Mouse (Mus musculus) MEL (cell line): ENCODE data around the gene Rhox10. TPM values are rescaled to one million over a fixed set of nuclear protein-coding genes. Genes with fewer than 3 reads are reported as not detected.

Experiments
- DNase-seq: peaks from one replicate; pipeline ENCODE4 v3.0.0; 2011; ENCODE audit warnings: low read depth, low spot score
- H3K27ac ChIP-seq: 2 replicates; pipeline ENCODE4 v1.5.1; 2012; ENCODE audit warnings: low read depth, mild to moderate bottlenecking, control low read depth, low read length, moderate library complexity; ENCODE audit not compliant: control insufficient read depth
- H3K27me3 ChIP-seq, 2 experiments: fragments of 150-350 bp in 1 of 2; sonication (generic) in 1 of 2; 2 replicates each; pipeline ENCODE4 v1.6.1; 2012; ENCODE audit warnings: low read length in 2 of 2, mild to moderate bottlenecking in 2 of 2, improper control_type of control experiment in 1 of 2, moderate library complexity in 1 of 2; ENCODE audit not compliant: insufficient read depth in 2 of 2, control insufficient read depth in 1 of 2
- H3K36me3 ChIP-seq, 2 experiments: 2 replicates each; pipeline ENCODE4 v1.6.1; 2012 to 2014; ENCODE audit warnings: low read length in 2 of 2, improper control_type of control experiment in 1 of 2, inconsistent platforms in 1 of 2, mild to moderate bottlenecking in 1 of 2; ENCODE audit not compliant: insufficient read depth in 2 of 2, control insufficient read depth in 1 of 2
- H3K4me1 ChIP-seq, 2 experiments: fragments of 150-350 bp in 1 of 2; sonication (generic) in 1 of 2; 2 replicates each; pipeline ENCODE4 v1.6.1; 2012; ENCODE audit warnings: low read length in 2 of 2, improper control_type of control experiment in 1 of 2, mild to moderate bottlenecking in 1 of 2; ENCODE audit not compliant: insufficient read depth in 2 of 2, control insufficient read depth in 1 of 2
- H3K4me3 ChIP-seq, 2 experiments: fragments of 150-350 bp in 1 of 2; sonication (generic) in 1 of 2; 2 replicates each; pipeline ENCODE4 v1.5.1; 2012; ENCODE audit warnings: low read depth in 2 of 2, low read length in 2 of 2, mild to moderate bottlenecking in 2 of 2, moderate library complexity in 2 of 2, control low read depth in 1 of 2, improper control_type of control experiment in 1 of 2; ENCODE audit not compliant: control insufficient read depth in 1 of 2, insufficient read depth in 1 of 2
- H3K79me2 ChIP-seq: 2 replicates; pipeline ENCODE4 v1.6.1; 2012; ENCODE audit warnings: mild to moderate bottlenecking, low read length, moderate library complexity; ENCODE audit not compliant: control insufficient read depth, poor library complexity, insufficient read depth
- H3K9ac ChIP-seq: 2 replicates; pipeline ENCODE4 v1.6.1; 2012; ENCODE audit warnings: low read depth, mild to moderate bottlenecking, control low read depth, low read length, moderate library complexity; ENCODE audit not compliant: control insufficient read depth, poor library complexity, severe bottlenecking
- H3K9me3 ChIP-seq: fragments of 150-350 bp; sonication (generic); replicated peaks from 2 replicates; pipeline ENCODE4 v1.6.1; 2012; ENCODE audit warnings: mild to moderate bottlenecking, low read length, improper control_type of control experiment, moderate library complexity; ENCODE audit not compliant: insufficient read depth
- CTCF ChIP-seq, 3 experiments: IDR thresholded peaks in 2 of 3; conservative IDR thresholded peaks in 1 of 3; 2 replicates each; pipeline ENCODE4 v1.5.1; 2011 to 2012; ENCODE audit warnings: low read length in 3 of 3, low read depth in 2 of 3, mild to moderate bottlenecking in 2 of 3, improper control_type of control experiment in 1 of 3, inconsistent platforms in 1 of 3, mixed read lengths in 1 of 3, moderate library complexity in 1 of 3; ENCODE audit not compliant: control insufficient read depth in 1 of 3, insufficient read depth in 1 of 3, poor library complexity in 1 of 3, severe bottlenecking in 1 of 3
- E2F4 ChIP-seq: IDR thresholded peaks from 2 replicates; pipeline ENCODE4 v1.6.1; 2011; ENCODE audit warnings: low read depth, low read length, improper control_type of control experiment, borderline replicate concordance
- EP300 ChIP-seq, 2 experiments: IDR thresholded peaks; 2 replicates each; pipeline ENCODE4 v1.6.1; 2011; ENCODE audit warnings: improper control_type of control experiment in 2 of 2, low read length in 2 of 2, low read depth in 1 of 2, mild to moderate bottlenecking in 1 of 2
- ETS1 ChIP-seq: IDR thresholded peaks from 2 replicates; pipeline ENCODE4 v1.6.1; 2012; ENCODE audit warnings: low read depth, mild to moderate bottlenecking, inconsistent platforms, low read length, improper control_type of control experiment, moderate library complexity
- GABPA ChIP-seq: IDR thresholded peaks from 2 replicates; pipeline ENCODE4 v1.6.1; 2012; ENCODE audit warnings: low read depth, mild to moderate bottlenecking, inconsistent platforms, low read length, improper control_type of control experiment, moderate library complexity
- JUND ChIP-seq: IDR thresholded peaks from 2 replicates; pipeline ENCODE4 v1.6.1; 2011; ENCODE audit warnings: low read depth, mild to moderate bottlenecking, improper control_type of control experiment, low read length
- KAT2A ChIP-seq: conservative IDR thresholded peaks from 2 replicates; pipeline ENCODE4 v1.6.1; 2012; ENCODE audit warnings: low read depth, low read length, improper control_type of control experiment, inconsistent platforms
- MAX ChIP-seq: IDR thresholded peaks from 2 replicates; pipeline ENCODE4 v1.6.1; 2011; ENCODE audit warnings: low read length, improper control_type of control experiment
- MAZ ChIP-seq: IDR thresholded peaks from 2 replicates; pipeline ENCODE4 v1.6.1; 2012; ENCODE audit warnings: low read depth, mild to moderate bottlenecking, inconsistent platforms, low read length, improper control_type of control experiment
- MEF2A ChIP-seq: IDR thresholded peaks from 2 replicates; pipeline ENCODE4 v1.6.1; 2014; ENCODE audit warnings: low read depth, mild to moderate bottlenecking, inconsistent platforms, low read length, improper control_type of control experiment; ENCODE audit not compliant: poor library complexity, insufficient replicate concordance, severe bottlenecking; ENCODE audit errors: extremely low read depth
- MXI1 ChIP-seq: IDR thresholded peaks from 2 replicates; pipeline ENCODE4 v1.6.1; 2011; ENCODE audit warnings: mild to moderate bottlenecking, low read depth, low read length, improper control_type of control experiment
- MYC ChIP-seq: IDR thresholded peaks from 2 replicates; pipeline ENCODE4 v1.6.1; 2011; ENCODE audit warnings: low read depth, mild to moderate bottlenecking, low read length, improper control_type of control experiment, moderate library complexity
- NELFE ChIP-seq: IDR thresholded peaks from 2 replicates; pipeline ENCODE4 v1.6.1; 2011; ENCODE audit warnings: low read depth, low read length, improper control_type of control experiment
- NRF1 ChIP-seq: IDR thresholded peaks from 2 replicates; pipeline ENCODE4 v1.6.1; 2014; ENCODE audit warnings: low read depth, mild to moderate bottlenecking, inconsistent platforms, low read length, improper control_type of control experiment, moderate library complexity; ENCODE audit not compliant: poor library complexity, insufficient read depth, severe bottlenecking
- POLR2AphosphoS5 ChIP-seq: IDR thresholded peaks from 2 replicates; pipeline ENCODE4 v1.6.1; 2012; ENCODE audit warnings: low read depth, borderline replicate concordance, mild to moderate bottlenecking, inconsistent platforms, low read length, moderate library complexity, mixed read lengths
- TAL1 ChIP-seq: IDR thresholded peaks from 2 replicates; pipeline ENCODE4 v1.6.1; 2012; ENCODE audit warnings: mild to moderate bottlenecking, inconsistent platforms, low read length, moderate library complexity, mixed read lengths
- TBP ChIP-seq: IDR thresholded peaks from 2 replicates; pipeline ENCODE4 v1.8.0; 2011; ENCODE audit warnings: low read depth, low read length, improper control_type of control experiment
- TCF12 ChIP-seq: IDR thresholded peaks from 2 replicates; pipeline ENCODE4 v1.6.1; 2014; ENCODE audit warnings: low read depth, mild to moderate bottlenecking, inconsistent platforms, low read length, improper control_type of control experiment, moderate library complexity
- UBTF ChIP-seq: IDR thresholded peaks from 2 replicates; pipeline ENCODE4 v1.6.1; 2012; ENCODE audit warnings: low read depth, mild to moderate bottlenecking, inconsistent platforms, low read length, improper control_type of control experiment, moderate library complexity, borderline replicate concordance; ENCODE audit not compliant: insufficient read depth
- USF1 ChIP-seq: IDR thresholded peaks from 2 replicates; pipeline ENCODE4 v1.6.1; 2014; ENCODE audit warnings: low read depth, mild to moderate bottlenecking, inconsistent platforms, low read length, improper control_type of control experiment, moderate library complexity
- USF2 ChIP-seq, 2 experiments: IDR thresholded peaks; 2 replicates each; pipeline ENCODE4 v1.6.1; 2011 to 2012; ENCODE audit warnings: improper control_type of control experiment in 2 of 2, low read length in 2 of 2, borderline replicate concordance in 1 of 2, inconsistent platforms in 1 of 2, low read depth in 1 of 2, mild to moderate bottlenecking in 1 of 2; ENCODE audit not compliant: insufficient read depth in 1 of 2
- ZC3H11A ChIP-seq: IDR thresholded peaks from 2 replicates; pipeline ENCODE4 v1.6.1; 2012; ENCODE audit warnings: low read depth, mild to moderate bottlenecking, inconsistent platforms, low read length, improper control_type of control experiment
- ZKSCAN1 ChIP-seq: IDR thresholded peaks from 2 replicates; pipeline ENCODE4 v1.6.1; 2012; ENCODE audit warnings: low read depth, mild to moderate bottlenecking, inconsistent platforms, low read length, improper control_type of control experiment, moderate library complexity
- ZNF384 ChIP-seq: IDR thresholded peaks from 2 replicates; pipeline ENCODE4 v1.6.1; 2012; ENCODE audit warnings: low read depth, mild to moderate bottlenecking, inconsistent platforms, low read length, improper control_type of control experiment
- polyA plus RNA-seq, 2 experiments: library from polyadenylated mRNA; stranded (reverse) in 1 of 2; unstranded in 1 of 2; fragments of >175 nt in 1 of 2; fragments of >200 nt in 1 of 2; gene quantifications; 2 replicates each; pipeline versions ENCODE4 v1.2.1 to v1.2.4; 2012; ENCODE audit warnings: low replicate concordance in 2 of 2, low read depth in 1 of 2; ENCODE audit not compliant: insufficient read length in 2 of 2, insufficient read depth in 1 of 2, missing spikeins in 1 of 2
- total RNA-seq: library from RNA; depleted of rRNA; stranded (reverse); fragments of 300-350 nt; gene quantifications from 2 replicates; pipeline ENCODE4 v1.2.3, GENCODE M21; 2012

Rhox10 gene
- total and polyA plus RNA-seq, 3 experiments = not detected

DNA sequence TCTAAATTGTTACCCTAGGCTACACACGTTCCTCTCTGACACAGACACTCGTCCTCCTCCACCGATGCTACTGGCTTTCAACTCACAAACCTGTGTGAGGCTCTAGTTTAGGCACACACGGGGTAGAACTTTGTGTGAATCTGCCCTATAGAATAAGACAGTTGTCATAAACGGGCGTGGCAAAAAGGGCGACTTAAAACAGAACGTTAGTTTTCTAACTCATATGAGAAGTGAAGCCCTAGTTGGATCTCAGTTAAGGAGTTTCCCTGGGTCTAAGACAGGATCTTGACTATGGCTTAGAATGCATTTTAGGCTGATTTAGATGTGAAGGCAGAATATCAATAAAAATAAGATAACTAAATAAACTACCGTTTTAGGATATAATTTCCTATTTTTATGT is 18.8 kb downstream of the Rhox10 start, which contains the start of gene Rhox11:
Rhox11 (minus strand) TSS at position 101 of the 400 bp plus-strand sequence.
- no peaks in the 10 kb centered on the region for H3K27me3 ChIP-seq
- no peak within 1 kb of the TSS for H3K4me3 ChIP-seq
- no peaks in the 10 kb centered on the region for H3K4me1 ChIP-seq
- DNase-seq = no peak
- no peak within 1 kb of the TSS for H3K9ac ChIP-seq
- no peaks in the 10 kb centered on the region for H3K36me3 ChIP-seq
- H3K27ac ChIP-seq = no peak within 1 kb of the TSS
- no peaks in the 10 kb centered on the region for H3K9me3 ChIP-seq
- H3K79me2 ChIP-seq = no peaks in the 10 kb centered on the region
- TF ChIP-seq CTCF (IDR thresholded peaks at IDR 0.05 in 2 of 3, conservative IDR thresholded peaks at IDR 0.05 in 1 of 3; ENCODE audit: control insufficient read depth in 1 of 3, insufficient read depth in 1 of 3, low read depth in 2 of 3, low read length in 3 of 3, poor library complexity in 1 of 3, severe bottlenecking in 1 of 3) (no peak), JUND (no peak), MXI1 (no peak), TAL1 (no peak), POLR2AphosphoS5 (no peak), MAZ (no peak), KAT2A (no peak), MYC (no peak), TCF12 (no peak), NRF1 (no peak), ETS1 (no peak), MEF2A (no peak), USF2 (IDR thresholded peaks at IDR 0.05; ENCODE audit: borderline replicate concordance in 1 of 2, insufficient read depth in 1 of 2, low read depth in 1 of 2, low read length in 2 of 2) (no peak), USF1 (no peak), E2F4 (no peak), EP300 (IDR thresholded peaks at IDR 0.05; ENCODE audit: low read depth in 1 of 2, low read length in 2 of 2) (no peak), GABPA (no peak)
- TF ChIP-seq, all 39 proteins: peak for 0

DNA sequence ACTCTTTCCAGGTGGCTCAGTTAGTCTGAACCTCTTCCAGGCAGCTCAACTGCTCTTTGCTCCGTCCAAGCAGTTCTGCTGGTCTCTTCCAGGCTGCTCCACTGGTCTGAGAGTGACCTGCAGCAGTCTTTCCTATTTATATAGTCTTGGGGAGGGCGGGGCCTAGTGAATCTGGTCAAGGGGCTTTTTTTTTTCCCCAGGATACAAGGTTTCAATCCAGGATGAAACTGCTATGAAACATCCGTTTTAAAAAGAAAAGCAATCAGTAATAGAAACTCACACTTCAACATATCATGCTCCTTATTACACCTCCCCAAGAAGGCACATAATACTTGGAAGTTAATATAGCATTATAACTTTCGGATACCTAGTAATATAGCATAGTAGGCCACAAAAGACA is 44.5 kb downstream of the Rhox10 start, which contains the start of gene Rhox12:
Rhox12 (minus strand) TSS at position 101 of the 400 bp plus-strand sequence.
- H3K9ac ChIP-seq = no peak within 1 kb of the TSS
- TF ChIP-seq USF2 (IDR thresholded peaks at IDR 0.05; ENCODE audit: borderline replicate concordance in 1 of 2, insufficient read depth in 1 of 2, low read depth in 1 of 2, low read length in 2 of 2) (no peak), ZNF384 (no peak), ZC3H11A (no peak), MAX (no peak), TBP (no peak), MXI1 (no peak), ZKSCAN1 (no peak), MYC (no peak), TCF12 (no peak), UBTF (no peak), NELFE (no peak), POLR2AphosphoS5 (no peak)
- TF ChIP-seq, all 39 proteins: peak for 0
- DNase-seq = no peak
- H3K27ac ChIP-seq = no peak within 1 kb of the TSS
- no peaks in the 10 kb centered on the region for H3K27me3 ChIP-seq
- no peaks in the 10 kb centered on the region for H3K79me2 ChIP-seq
- no peak within 1 kb of the TSS for H3K4me3 ChIP-seq
- no peaks in the 10 kb centered on the region for H3K9me3 ChIP-seq
- H3K36me3 ChIP-seq = no peaks in the 10 kb centered on the region
- H3K4me1 ChIP-seq = no peaks in the 10 kb centered on the region
